Mouse (Mus musculus) liver, embryonic 14.5 days (tissue): ENCODE measurements around the gene Mcm3.

ENCODE experiments used
- CTCF ChIP-seq: IDR thresholded peaks from 2 replicates; pipeline ENCODE4 v1.5.1; 2016; ENCODE audit warnings: antibody characterized with exemption, low read depth, control low read depth
- EP300 ChIP-seq: IDR thresholded peaks from 2 replicates; pipeline ENCODE4 v1.6.1; 2016; ENCODE audit warnings: antibody characterized with exemption, low read depth

- TF ChIP-seq CTCF (no peak), EP300 (no peak)
Measured at GRCm38 (mm10) chr1:20868036-20868435, 47.9 kb upstream of the Mcm3 start.
